Mouse (Mus musculus): ENCODE measurements around the gene Rpl15. TPM values are rescaled to one million over a fixed set of nuclear protein-coding genes. Genes with fewer than 3 reads are reported as not detected.

Rpl15 gene
- 546 and 598 TPM in 2 replicates for polyA plus RNA-seq (2014; fragmentation: Nextera tagmentation; extraction: Ambion mirVana)

DNA sequence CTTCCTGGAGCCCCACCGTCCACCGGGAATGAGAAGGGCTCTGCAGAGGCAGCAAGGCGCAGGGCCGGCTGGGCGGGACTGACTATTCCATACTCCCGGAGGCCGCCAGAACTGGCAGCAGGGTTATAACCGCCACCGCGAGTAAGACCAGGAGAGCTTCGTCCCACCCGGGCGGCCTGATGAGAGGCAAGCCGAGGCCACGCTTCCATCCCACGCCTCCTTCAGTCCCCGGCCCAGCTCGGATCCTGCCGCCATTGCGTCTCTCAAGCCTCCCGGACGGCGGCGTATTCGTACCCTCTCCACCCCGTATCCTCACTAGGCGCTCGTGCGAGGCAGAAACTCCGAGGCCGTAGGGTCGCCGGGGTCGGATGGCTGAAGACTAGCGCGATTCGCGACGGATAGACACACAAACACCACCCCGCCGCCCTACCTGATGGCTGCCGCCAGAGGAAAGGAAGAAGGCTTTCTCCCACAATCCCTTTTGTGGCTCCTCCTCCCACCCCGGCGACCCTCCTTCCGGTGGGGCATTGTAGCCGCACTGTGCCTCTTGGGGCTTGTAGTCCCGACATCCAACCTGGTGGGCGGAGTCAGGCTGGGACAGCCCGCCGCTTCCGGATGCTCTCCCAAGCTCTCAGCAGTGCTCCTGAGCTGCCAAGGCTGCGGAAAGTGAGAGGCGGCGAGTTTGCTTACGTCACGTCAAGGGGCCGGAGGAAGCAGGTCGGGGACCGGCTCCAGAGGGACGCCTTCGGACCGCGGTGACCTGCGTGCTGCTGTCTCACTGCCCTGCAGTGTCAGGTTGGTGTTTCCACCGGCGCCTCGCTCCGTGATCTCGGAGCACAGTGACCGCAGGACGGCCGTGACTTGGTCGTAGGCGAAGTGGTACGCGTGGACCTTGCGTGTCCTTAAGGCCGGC lies at the start of gene Rpl15, which contains the start of gene Nkiras1:
Gene Rpl15, minus strand, starts transcription at position 863 of the 913 bp plus-strand sequence.
Gene Nkiras1, plus strand, starts transcription at position 608 of the 913 bp plus-strand sequence.
- H3K9me3 ChIP-seq (ENCODE audit: control insufficient read depth, low read length) = no peaks in the 10 kb centered on the region
- WGBS = under 1% methylated on average over 77 of the region's 78 CpGs
- peak within 1 kb of the TSS; percentile 80 for H3K4me2 ChIP-seq
- 0 out of 2 replicates have a peak, but pooled peaks cover 2% of the 10 kb centered on the region for H3K4me1 ChIP-seq (replicated peaks; ENCODE audit: control insufficient read depth, insufficient read depth, low read length)
- DNase-seq (ENCODE audit: low spot score) (peak; percentile 97), ATAC-seq (replicated peaks; ENCODE audit: low FRiP score) (peak; percentile 99)
- H3K27me3 ChIP-seq (replicated peaks; ENCODE audit: control insufficient read depth, insufficient read depth, low read length) = no peaks in the 10 kb centered on the region
- H3K27ac ChIP-seq (ENCODE audit: low read depth, low read length) = peak within 1 kb of the TSS; percentile 70
- H3K36me3 ChIP-seq (ENCODE audit: control insufficient read depth, insufficient read depth, low read length) = peaks cover 20% of the 10 kb centered on the region
- H3K4me3 ChIP-seq (ENCODE audit: low read depth, low read length) = peak within 1 kb of the TSS; percentile 95
- peak within 1 kb of the TSS; percentile 99 for H3K9ac ChIP-seq (ENCODE audit: low read depth, low read length)

GRCm38 (mm10) chr14:18317457-18318411 lies 46.5 kb upstream of the Rpl15 start:
- Histone ChIP-seq H3K4me2 (no peak overlapping the region), H3K9me3 (ENCODE audit: control insufficient read depth, low read length) (no peaks in the 10 kb centered on the region), H3K4me1 (replicated peaks; ENCODE audit: control insufficient read depth, insufficient read depth, low read length) (no peaks in the 10 kb centered on the region), H3K36me3 (ENCODE audit: control insufficient read depth, insufficient read depth, low read length) (peaks cover 2% of the 10 kb centered on the region; the same call in 1 of the 2 replicates), H3K27me3 (replicated peaks; ENCODE audit: control insufficient read depth, insufficient read depth, low read length) (no peaks in the 10 kb centered on the region), H3K4me3 (ENCODE audit: low read depth, low read length) (no peak overlapping the region), H3K27ac (ENCODE audit: low read depth, low read length) (no peak overlapping the region), H3K9ac (ENCODE audit: low read depth, low read length) (no peak overlapping the region)
- DNase-seq (ENCODE audit: low spot score) (no peak), ATAC-seq (replicated peaks; ENCODE audit: low FRiP score) (no peak)
- 84% methylated on average over 11 of the region's 11 CpGs for WGBS

DNA sequence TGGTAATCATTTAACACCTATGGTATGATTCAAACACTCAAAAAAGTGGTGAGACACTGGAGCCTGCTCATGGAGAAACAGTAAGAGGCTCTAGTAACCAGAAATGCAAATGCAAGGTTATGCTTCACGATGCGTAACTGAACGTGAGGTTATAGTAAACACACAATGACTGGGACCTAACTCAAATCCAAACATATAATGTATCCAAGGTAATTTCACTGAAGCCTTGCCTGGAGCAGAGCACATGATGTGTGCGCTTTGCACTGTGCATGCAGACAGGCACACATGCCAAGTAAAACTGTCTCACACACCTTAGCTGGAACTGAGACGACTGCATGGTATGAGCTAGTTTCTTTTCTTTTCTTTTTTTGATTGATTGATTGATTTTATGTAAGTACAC lies 33.0 kb upstream of the Rpl15 start:
- 94% methylated on average over 5 of the region's 5 CpGs for WGBS
- Histone ChIP-seq H3K4me1 (replicated peaks; ENCODE audit: control insufficient read depth, insufficient read depth, low read length) (no peaks in the 10 kb centered on the region; the same call in 1 of the 2 replicates), H3K36me3 (ENCODE audit: control insufficient read depth, insufficient read depth, low read length) (peaks cover 3% of the 10 kb centered on the region; the same call in 1 of the 2 replicates), H3K4me3 (ENCODE audit: low read depth, low read length) (no peak overlapping the region), H3K27ac (ENCODE audit: low read depth, low read length) (no peak overlapping the region), H3K4me2 (no peak overlapping the region), H3K9ac (ENCODE audit: low read depth, low read length) (no peak overlapping the region), H3K27me3 (replicated peaks; ENCODE audit: control insufficient read depth, insufficient read depth, low read length) (no peaks in the 10 kb centered on the region), H3K9me3 (ENCODE audit: control insufficient read depth, low read length) (no peaks in the 10 kb centered on the region)
- ATAC-seq (replicated peaks; ENCODE audit: low FRiP score) = no peak
- no peak for DNase-seq (ENCODE audit: low spot score)

DNA sequence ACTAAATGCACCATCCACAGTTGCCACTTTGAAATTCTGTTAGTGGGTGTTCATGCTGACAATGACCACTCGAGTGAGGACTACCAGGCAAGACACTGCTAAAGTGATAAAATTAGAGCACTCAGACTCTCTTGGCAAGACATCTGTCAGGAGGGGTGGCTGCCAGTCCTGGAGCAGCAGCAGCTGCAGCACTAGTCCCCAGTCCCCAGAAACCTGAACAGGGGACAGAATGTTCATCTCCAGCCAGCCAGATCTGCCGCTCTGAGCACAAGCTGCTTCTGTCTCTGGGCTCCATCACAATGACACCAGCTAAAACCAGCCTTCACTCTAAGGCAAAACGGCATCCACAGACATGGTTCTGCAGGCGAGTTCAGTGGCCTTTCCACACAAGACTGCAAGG lies 32.1 kb upstream of the Rpl15 start:
- DNase-seq (ENCODE audit: low spot score) (no peak), ATAC-seq (replicated peaks; ENCODE audit: low FRiP score) (no peak)
- H3K27ac ChIP-seq (ENCODE audit: low read depth, low read length) = no peak overlapping the region
- peaks cover 3% of the 10 kb centered on the region; the same call in 1 of the 2 replicates for H3K36me3 ChIP-seq (ENCODE audit: control insufficient read depth, insufficient read depth, low read length)
- no peaks in the 10 kb centered on the region for H3K9me3 ChIP-seq (ENCODE audit: control insufficient read depth, low read length)
- no peaks in the 10 kb centered on the region; the same call in 1 of the 2 replicates for H3K4me1 ChIP-seq (replicated peaks; ENCODE audit: control insufficient read depth, insufficient read depth, low read length)
- H3K9ac ChIP-seq (ENCODE audit: low read depth, low read length) = no peak overlapping the region
- H3K27me3 ChIP-seq (replicated peaks; ENCODE audit: control insufficient read depth, insufficient read depth, low read length) = no peaks in the 10 kb centered on the region
- H3K4me3 ChIP-seq (ENCODE audit: low read depth, low read length) = no peak overlapping the region
- H3K4me2 ChIP-seq = no peak overlapping the region
- WGBS = 73% methylated on average over 4 of the region's 4 CpGs

DNA sequence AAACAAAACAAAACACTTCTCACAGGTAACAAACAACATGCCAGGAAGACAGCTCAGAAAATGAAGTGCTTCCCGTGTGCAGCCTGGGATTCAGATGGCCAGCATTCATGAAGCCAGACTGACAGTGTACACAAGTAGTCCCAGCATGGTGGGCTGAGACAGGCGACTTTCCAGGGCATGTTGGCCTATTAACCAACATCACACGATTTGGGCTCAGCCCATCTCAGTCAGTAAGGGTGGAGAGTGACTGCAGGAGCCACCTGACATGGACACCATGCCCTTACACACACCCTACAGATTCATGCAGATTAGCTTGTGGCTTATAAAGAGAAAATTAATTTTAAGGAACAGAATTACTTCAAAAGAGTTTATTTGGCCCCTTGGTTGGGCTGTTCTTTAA lies 31.6 kb upstream of the Rpl15 start:
- 62% methylated on average over 3 of the region's 3 CpGs for WGBS
- Histone ChIP-seq H3K9me3 (ENCODE audit: control insufficient read depth, low read length) (no peaks in the 10 kb centered on the region), H3K4me1 (replicated peaks; ENCODE audit: control insufficient read depth, insufficient read depth, low read length) (no peaks in the 10 kb centered on the region; the same call in 1 of the 2 replicates), H3K9ac (ENCODE audit: low read depth, low read length) (no peak overlapping the region), H3K4me3 (ENCODE audit: low read depth, low read length) (no peak overlapping the region), H3K36me3 (ENCODE audit: control insufficient read depth, insufficient read depth, low read length) (peaks cover 3% of the 10 kb centered on the region; the same call in 1 of the 2 replicates), H3K4me2 (no peak overlapping the region), H3K27me3 (replicated peaks; ENCODE audit: control insufficient read depth, insufficient read depth, low read length) (no peaks in the 10 kb centered on the region), H3K27ac (ENCODE audit: low read depth, low read length) (no peak overlapping the region)
- ATAC-seq (replicated peaks; ENCODE audit: low FRiP score) = no peak
- no peak for DNase-seq (ENCODE audit: low spot score)

- no peaks in the 10 kb centered on the region for H3K9me3 ChIP-seq (ENCODE audit: control insufficient read depth, low read length)
- no peaks in the 10 kb centered on the region for H3K27me3 ChIP-seq (replicated peaks; ENCODE audit: control insufficient read depth, insufficient read depth, low read length)
- DNase-seq (ENCODE audit: low spot score) (no peak), ATAC-seq (replicated peaks; ENCODE audit: low FRiP score) (no peak)
- no peak overlapping the region for H3K27ac ChIP-seq (ENCODE audit: low read depth, low read length)
- 57% methylated on average over 3 of the region's 3 CpGs for WGBS
- no peak overlapping the region for H3K9ac ChIP-seq (ENCODE audit: low read depth, low read length)
- no peaks in the 10 kb centered on the region; the same call in 1 of the 2 replicates for H3K4me1 ChIP-seq (replicated peaks; ENCODE audit: control insufficient read depth, insufficient read depth, low read length)
- H3K4me3 ChIP-seq (ENCODE audit: low read depth, low read length) = no peak overlapping the region
- peaks cover 3% of the 10 kb centered on the region; the same call in 1 of the 2 replicates for H3K36me3 ChIP-seq (ENCODE audit: control insufficient read depth, insufficient read depth, low read length)
- no peak overlapping the region for H3K4me2 ChIP-seq
Measured at GRCm38 (mm10) chr14:18301591-18301990, 30.4 kb upstream of the Rpl15 start.

DNA sequence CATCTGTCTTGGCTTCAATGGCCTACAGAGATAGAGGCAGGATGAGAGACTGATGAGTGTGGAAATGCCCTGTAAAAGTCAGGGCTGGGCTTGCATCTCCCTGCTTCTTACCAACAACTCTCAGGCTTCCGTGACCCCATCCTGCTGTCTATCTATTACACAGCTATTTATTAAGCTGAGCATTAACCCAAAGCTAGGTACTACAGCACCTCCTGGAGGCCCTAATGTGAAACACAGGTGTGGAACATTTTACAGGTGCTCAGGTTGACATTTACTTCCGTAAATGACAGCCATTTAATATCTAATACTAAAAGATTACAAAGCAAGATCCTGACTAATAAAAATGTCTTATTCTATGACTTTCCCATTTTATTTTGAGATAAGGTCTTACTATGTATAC lies 29.5 kb upstream of the Rpl15 start:
- whole genome bisulfite sequencing = 91% methylated on average over 2 of the region's 2 CpGs
- no peaks in the 10 kb centered on the region for H3K9me3 ChIP-seq (ENCODE audit: control insufficient read depth, low read length)

DNA sequence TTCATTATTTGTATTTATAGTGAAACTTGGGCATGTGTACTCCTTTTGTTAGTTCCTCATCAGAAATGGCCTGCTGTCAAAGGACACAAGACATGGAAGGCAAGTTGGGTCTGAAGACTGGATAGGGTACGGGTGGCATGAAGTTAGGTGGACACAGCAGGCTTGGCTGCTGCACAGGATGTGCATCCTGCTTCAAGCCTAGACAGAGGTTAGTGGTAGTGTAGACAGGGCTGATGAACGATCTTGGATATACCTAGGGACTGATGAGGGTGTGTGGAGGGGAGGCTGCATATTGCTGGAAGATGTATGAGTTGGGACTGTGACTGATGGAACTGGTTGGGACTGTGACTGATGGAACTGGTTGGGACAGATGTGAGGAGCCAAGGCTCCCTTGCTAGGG lies 27.7 kb upstream of the Rpl15 start:
- 80% methylated on average over 2 of the region's 2 CpGs for WGBS
- no peak overlapping the region for H3K9ac ChIP-seq (ENCODE audit: low read depth, low read length)
- no peak for ATAC-seq (replicated peaks; ENCODE audit: low FRiP score)

More for the DNA sequence above, 29.5 kb upstream of the Rpl15 start:
- Histone ChIP-seq H3K4me3 (ENCODE audit: low read depth, low read length) (no peak overlapping the region), H3K4me1 (replicated peaks; ENCODE audit: control insufficient read depth, insufficient read depth, low read length) (no peaks in the 10 kb centered on the region; the same call in 1 of the 2 replicates), H3K27me3 (replicated peaks; ENCODE audit: control insufficient read depth, insufficient read depth, low read length) (no peaks in the 10 kb centered on the region), H3K27ac (ENCODE audit: low read depth, low read length) (no peak overlapping the region), H3K36me3 (ENCODE audit: control insufficient read depth, insufficient read depth, low read length) (no peaks in the 10 kb centered on the region), H3K9ac (ENCODE audit: low read depth, low read length) (no peak overlapping the region), H3K4me2 (no peak overlapping the region)
- no peak for ATAC-seq (replicated peaks; ENCODE audit: low FRiP score)
- DNase-seq (ENCODE audit: low spot score) = no peak

More for the DNA sequence above, 27.7 kb upstream of the Rpl15 start:
- no peak for DNase-seq (ENCODE audit: low spot score)
- no peaks in the 10 kb centered on the region for H3K36me3 ChIP-seq (ENCODE audit: control insufficient read depth, insufficient read depth, low read length)
- H3K4me2 ChIP-seq = no peak overlapping the region
- H3K27me3 ChIP-seq (replicated peaks; ENCODE audit: control insufficient read depth, insufficient read depth, low read length) = no peaks in the 10 kb centered on the region
- no peaks in the 10 kb centered on the region; the same call in 1 of the 2 replicates for H3K4me1 ChIP-seq (replicated peaks; ENCODE audit: control insufficient read depth, insufficient read depth, low read length)
- H3K27ac ChIP-seq (ENCODE audit: low read depth, low read length) = no peak overlapping the region
- no peaks in the 10 kb centered on the region for H3K9me3 ChIP-seq (ENCODE audit: control insufficient read depth, low read length)
- no peak overlapping the region for H3K4me3 ChIP-seq (ENCODE audit: low read depth, low read length)
